Mouse (Mus musculus) G1E (cell line): Measurements from ENCODE around the gene Olfr1393.

Experiments used
- CTCF ChIP-seq: IDR thresholded peaks from 2 replicates; pipeline ENCODE4 v1.5.1; 2012; ENCODE audit warnings: low read depth, low read length, inconsistent platforms, mixed read lengths
- GATA1 ChIP-seq: IDR thresholded peaks from 2 replicates; pipeline ENCODE4 v1.6.1; 2012; ENCODE audit warnings: borderline replicate concordance, low read length, inconsistent platforms, mixed read lengths
- TAL1 ChIP-seq: conservative IDR thresholded peaks from 2 replicates; pipeline ENCODE4 v1.6.1; 2012; ENCODE audit warnings: low read depth, low read length, inconsistent platforms, mixed read lengths

DNA sequence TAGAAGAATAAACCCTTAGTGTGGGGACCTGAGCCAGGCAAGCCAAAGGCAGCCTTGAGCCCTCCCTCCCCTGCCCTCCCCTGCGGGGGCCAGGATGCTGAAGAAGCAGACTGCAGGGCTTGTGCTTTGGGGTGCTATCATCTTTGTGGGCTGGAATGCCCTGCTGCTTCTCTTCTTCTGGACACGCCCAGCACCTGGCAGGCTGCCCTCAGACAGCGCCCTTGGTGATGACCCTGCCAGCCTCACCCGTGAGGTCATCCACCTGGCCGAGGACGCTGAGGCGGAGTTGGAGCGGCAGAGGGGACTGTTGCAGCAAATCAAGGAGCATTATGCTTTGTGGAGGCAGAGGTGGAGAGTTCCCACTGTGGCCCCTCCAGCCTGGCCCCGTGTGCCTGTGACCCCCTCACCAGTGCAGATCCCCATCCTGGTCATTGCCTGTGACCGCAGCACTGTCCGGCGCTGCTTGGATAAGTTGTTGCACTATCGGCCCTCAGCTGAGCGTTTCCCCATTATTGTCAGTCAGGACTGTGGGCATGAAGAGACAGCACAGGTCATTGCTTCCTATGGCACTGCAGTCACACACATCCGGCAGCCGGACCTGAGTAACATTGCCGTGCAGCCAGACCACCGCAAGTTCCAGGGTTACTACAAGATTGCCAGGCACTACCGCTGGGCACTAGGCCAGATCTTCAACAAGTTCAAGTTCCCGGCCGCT is 17.3 kb upstream of the Olfr1393 start:
- no peak for TF ChIP-seq TAL1
- no peak for TF ChIP-seq CTCF
- TF ChIP-seq GATA1: no peak
